Mouse (Mus musculus): Measurements from ENCODE around the gene Raf1. TPM values are rescaled to one million over a fixed set of nuclear protein-coding genes. Genes with fewer than 3 reads are reported as not detected.

Raf1 gene
- total and polyA plus RNA-seq, 3 experiments = 79.3 to 80.7 TPM; not detected in 1

- H3K79me2 ChIP-seq (ENCODE audit: control insufficient read depth, insufficient read depth, low read length, poor library complexity) = peaks cover 33% of the 10 kb centered on the region
- H3K27ac ChIP-seq (ENCODE audit: control insufficient read depth, low read depth, low read length) = no peak overlapping the region
- no peaks in the 10 kb centered on the region for H3K9me3 ChIP-seq (replicated peaks; ENCODE audit: insufficient read depth, low read length)
- no peak for TF ChIP-seq MEF2A (IDR thresholded peaks at IDR 0.05; ENCODE audit: extremely low read depth, insufficient replicate concordance, low read depth, low read length, poor library complexity, severe bottlenecking)
- TF ChIP-seq POLR2AphosphoS5 (IDR thresholded peaks at IDR 0.05; ENCODE audit: borderline replicate concordance, low read depth, low read length) = no peak
- no peak for TF ChIP-seq SIN3A (IDR thresholded peaks at IDR 0.05; ENCODE audit: low read length)
- no peak for TF ChIP-seq E2F4 (IDR thresholded peaks at IDR 0.05; ENCODE audit: borderline replicate concordance, low read depth, low read length)
- TF ChIP-seq NELFE (IDR thresholded peaks at IDR 0.05; ENCODE audit: low read depth, low read length) = no peak
- no peak for TF ChIP-seq CTCF (IDR thresholded peaks at IDR 0.05 in 2 of 3, conservative IDR thresholded peaks at IDR 0.05 in 1 of 3; ENCODE audit: control insufficient read depth in 1 of 3, insufficient read depth in 1 of 3, low read depth in 2 of 3, low read length in 3 of 3, poor library complexity in 1 of 3, severe bottlenecking in 1 of 3)
- TF ChIP-seq GATA1 (IDR thresholded peaks at IDR 0.05; ENCODE audit: low read depth, low read length) = no peak
- TF ChIP-seq USF1 (IDR thresholded peaks at IDR 0.05; ENCODE audit: low read depth, low read length) = no peak
- peaks cover 0 to 28% of the 10 kb centered on the region in 2 experiments; a peak in 2 of 4 replicates for H3K36me3 ChIP-seq (ENCODE audit: control insufficient read depth in 1 of 2, insufficient read depth in 2 of 2, low read length in 2 of 2)
- H3K4me1 ChIP-seq (ENCODE audit: control insufficient read depth in 1 of 2, insufficient read depth in 2 of 2, low read length in 2 of 2) = peaks cover 0 to 18% of the 10 kb centered on the region in 2 experiments; a peak in 3 of 4 replicates
- no peaks in the 10 kb centered on the region for H3K27me3 ChIP-seq (ENCODE audit: control insufficient read depth in 1 of 2, insufficient read depth in 2 of 2, low read length in 2 of 2)
- H3K4me3 ChIP-seq (ENCODE audit: control insufficient read depth in 1 of 2, insufficient read depth in 1 of 2, low read depth in 2 of 2, low read length in 2 of 2) = no peak overlapping the region
- no peak overlapping the region for H3K9ac ChIP-seq (ENCODE audit: control insufficient read depth, low read depth, low read length, poor library complexity, severe bottlenecking)
- DNase-seq (ENCODE audit: low read depth, low spot score) = no peak
These were observed 1.6 kb upstream of the Raf1 start for GRCm38 (mm10) chr6:115678012-115678411.

GRCm38 (mm10) chr6:115677441-115677840, 1.0 kb upstream of the Raf1 start:
- no peaks in the 10 kb centered on the region for H3K9me3 ChIP-seq (replicated peaks; ENCODE audit: insufficient read depth, low read length)
- H3K36me3 ChIP-seq (ENCODE audit: control insufficient read depth in 1 of 2, insufficient read depth in 2 of 2, low read length in 2 of 2) = peaks cover 0 to 32% of the 10 kb centered on the region in 2 experiments; a peak in 2 of 4 replicates
- H3K4me3 ChIP-seq (ENCODE audit: control insufficient read depth in 1 of 2, insufficient read depth in 1 of 2, low read depth in 2 of 2, low read length in 2 of 2) = peak overlapping the region; percentile 58 to 82
- H3K79me2 ChIP-seq (ENCODE audit: control insufficient read depth, insufficient read depth, low read length, poor library complexity) = peaks cover 39% of the 10 kb centered on the region
- H3K27ac ChIP-seq (ENCODE audit: control insufficient read depth, low read depth, low read length) = peak overlapping the region; percentile 83
- no peak for DNase-seq (ENCODE audit: low read depth, low spot score)
- H3K27me3 ChIP-seq (ENCODE audit: control insufficient read depth in 1 of 2, insufficient read depth in 2 of 2, low read length in 2 of 2) = no peaks in the 10 kb centered on the region
- TF ChIP-seq MAZ (IDR thresholded peaks at IDR 0.05; ENCODE audit: low read depth, low read length) (no peak), SMC3 (IDR thresholded peaks at IDR 0.05; ENCODE audit: low read depth, low read length) (no peak), TCF12 (IDR thresholded peaks at IDR 0.05; ENCODE audit: low read depth, low read length) (no peak), CTCF (IDR thresholded peaks at IDR 0.05 in 2 of 3, conservative IDR thresholded peaks at IDR 0.05 in 1 of 3; ENCODE audit: control insufficient read depth in 1 of 3, insufficient read depth in 1 of 3, low read depth in 2 of 3, low read length in 3 of 3, poor library complexity in 1 of 3, severe bottlenecking in 1 of 3) (no peak), JUND (IDR thresholded peaks at IDR 0.05; ENCODE audit: low read depth, low read length) (no peak), RCOR1 (IDR thresholded peaks at IDR 0.05; ENCODE audit: low read depth, low read length) (no peak), TAL1 (IDR thresholded peaks at IDR 0.05; ENCODE audit: low read length) (no peak)
- H3K9ac ChIP-seq (ENCODE audit: control insufficient read depth, low read depth, low read length, poor library complexity, severe bottlenecking) = peak overlapping the region; percentile 92
- H3K4me1 ChIP-seq (ENCODE audit: control insufficient read depth in 1 of 2, insufficient read depth in 2 of 2, low read length in 2 of 2) = peaks cover 0 to 18% of the 10 kb centered on the region in 2 experiments; a peak in 3 of 4 replicates

Data from MEL (cell line).